Mouse (Mus musculus): Measurements from ENCODE around the gene Spa17. TPM values are rescaled to one million over a fixed set of nuclear protein-coding genes. Genes with fewer than 3 reads are reported as not detected.

The Spa17 gene
- polyA plus RNA-seq, 1 experiment from 2014 or later: 12.1 TPM

GRCm38 (mm10) chr9:37554838-37555748, 58.4 kb downstream of the Spa17 start, which contains the start of gene Siae:
Siae (plus strand) TSS chr9:37555698.
- no peak for ATAC-seq (ENCODE audit: low read depth)

GRCm38 (mm10) chr9:37554279-37554678, 59.2 kb downstream of the Spa17 start:
- 94% methylated on average over 1 of the region's 1 CpGs for WGBS
- no peak for ATAC-seq (ENCODE audit: low read depth)
- H3K9me3 ChIP-seq: no peaks in the 10 kb centered on the region
- peaks cover 72% of the 10 kb centered on the region for H3K27me3 ChIP-seq
- no peak overlapping the region for H3K4me2 ChIP-seq
- H3K27ac ChIP-seq (replicated peaks): no peak overlapping the region
- H3K9ac ChIP-seq: no peak overlapping the region
- no peaks in the 10 kb centered on the region for H3K36me3 ChIP-seq
- peaks cover 9% of the 10 kb centered on the region for H3K4me1 ChIP-seq (replicated peaks)
- no peak overlapping the region for H3K4me3 ChIP-seq

More at GRCm38 (mm10) chr9:37554838-37555748, 58.4 kb downstream of the Spa17 start, which contains the start of gene Siae:
- no peak within 1 kb of the TSS for H3K27ac ChIP-seq (replicated peaks)
- H3K27me3 ChIP-seq: peaks cover 64% of the 10 kb centered on the region
- no peak within 1 kb of the TSS for H3K9ac ChIP-seq
- 33% methylated on average over 7 of the region's 7 CpGs for WGBS
- H3K9me3 ChIP-seq: no peaks in the 10 kb centered on the region
- no peaks in the 10 kb centered on the region for H3K36me3 ChIP-seq
- no peak within 1 kb of the TSS for H3K4me2 ChIP-seq
- no peak within 1 kb of the TSS for H3K4me3 ChIP-seq
- H3K4me1 ChIP-seq (replicated peaks): peaks cover 9% of the 10 kb centered on the region

Other genes with a start within 250 kb of the Spa17 start
- 6.7 and 6.9 TPM in 2 replicates for gene Hepacam, start 246.4 kb downstream of the Spa17 start, polyA plus RNA-seq (2015; fragmentation: Nextera tagmentation; extraction: Ambion mirVana)
- 6.2 and 7.8 TPM in 2 replicates for gene Robo4, start 211.8 kb downstream of the Spa17 start, polyA plus RNA-seq (2015; fragmentation: Nextera tagmentation; extraction: Ambion mirVana)
- 63.2 and 65.0 TPM in 2 replicates for gene Robo3, start 180.5 kb downstream of the Spa17 start, polyA plus RNA-seq (2015; fragmentation: Nextera tagmentation; extraction: Ambion mirVana)
- gene Msantd2, start 124.4 kb downstream of the Spa17 start, polyA plus RNA-seq (2015; fragmentation: Nextera tagmentation; extraction: Ambion mirVana): 33.4 and 33.7 TPM in 2 replicates
- 41.5 and 42.5 TPM in 2 replicates for gene Esam, start 85.6 kb downstream of the Spa17 start, polyA plus RNA-seq (2015; fragmentation: Nextera tagmentation; extraction: Ambion mirVana)
- gene Vsig2, start 74.5 kb downstream of the Spa17 start, polyA plus RNA-seq (2015; fragmentation: Nextera tagmentation; extraction: Ambion mirVana): 1.1 and 2.1 TPM in 2 replicates
- gene Nrgn, start 60.8 kb downstream of the Spa17 start, polyA plus RNA-seq (2015; fragmentation: Nextera tagmentation; extraction: Ambion mirVana): 10.0 and 11.3 TPM in 2 replicates
- 8.9 and 13.7 TPM in 2 replicates for gene Siae, start 58.0 kb downstream of the Spa17 start, polyA plus RNA-seq (2015; fragmentation: Nextera tagmentation; extraction: Ambion mirVana)
- 99.3 and 100 TPM in 2 replicates for gene Tbrg1, start 43.6 kb upstream of the Spa17 start, polyA plus RNA-seq (2015; fragmentation: Nextera tagmentation; extraction: Ambion mirVana)
- 0.22 TPM in 1 of 2 replicates, not detected in the other for gene Panx3, start 55.5 kb upstream of the Spa17 start, polyA plus RNA-seq (2015; fragmentation: Nextera tagmentation; extraction: Ambion mirVana)
- not detected in 2 replicates for gene Olfr160, start 102.5 kb upstream of the Spa17 start, polyA plus RNA-seq (2015; fragmentation: Nextera tagmentation; extraction: Ambion mirVana)
- not detected in 2 replicates for gene Olfr874, start 131.4 kb upstream of the Spa17 start, polyA plus RNA-seq (2015; fragmentation: Nextera tagmentation; extraction: Ambion mirVana)
- gene Olfr875, start 158.1 kb upstream of the Spa17 start, polyA plus RNA-seq (2015; fragmentation: Nextera tagmentation; extraction: Ambion mirVana): not detected in 2 replicates
- not detected in 2 replicates for gene Olfr876, start 189.3 kb upstream of the Spa17 start, polyA plus RNA-seq (2015; fragmentation: Nextera tagmentation; extraction: Ambion mirVana)
- gene Olfr877, start 240.5 kb upstream of the Spa17 start, polyA plus RNA-seq (2015; fragmentation: Nextera tagmentation; extraction: Ambion mirVana): not detected in 2 replicates